Mouse (Mus musculus): ENCODE data around the gene Gm10053. TPM values are rescaled to one million over a fixed set of nuclear protein-coding genes. Genes with fewer than 3 reads are reported as not detected.

Gm10053 gene
- polyA plus RNA-seq, 1 experiment from 2014 or later, result 132 TPM

DNA sequence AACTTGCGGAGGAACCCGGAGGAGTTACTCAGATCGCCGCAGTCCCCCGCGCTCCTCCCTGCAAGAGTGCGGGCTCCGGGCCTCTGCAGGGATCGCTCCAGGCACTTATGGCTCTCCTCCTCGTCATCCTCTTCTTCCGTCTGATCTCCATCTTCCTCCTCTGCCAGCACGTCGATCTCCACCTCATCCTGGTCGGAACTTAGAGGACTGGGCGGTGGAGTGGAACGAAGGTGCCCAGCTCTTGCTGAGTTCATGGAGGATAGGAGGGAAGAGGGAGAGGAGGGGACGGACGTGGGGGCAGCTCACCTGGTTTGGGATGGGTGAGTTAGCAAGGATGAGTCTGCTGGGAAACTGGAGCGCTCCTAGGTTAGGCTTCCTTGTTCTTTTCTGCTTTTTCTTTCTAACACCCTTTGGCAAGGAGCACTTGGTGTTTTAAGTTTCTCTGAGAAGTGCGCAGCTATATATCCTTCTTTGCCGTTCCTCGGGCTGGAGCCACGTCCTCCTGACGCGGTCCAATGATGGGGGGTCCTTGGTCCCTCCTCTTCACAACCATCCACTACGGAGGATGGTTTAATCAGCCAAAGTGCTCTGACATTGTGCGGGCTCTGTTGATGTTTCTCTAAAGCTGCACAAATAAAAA, 25.2 kb downstream of the Gm10053 start, which contains the start of gene Foxd4:
Gene Foxd4, minus strand, starts transcription at position 617 of the 640 bp plus-strand sequence.
- ATAC-seq (ENCODE audit: insufficient read depth), result no peak
- H3K4me1 ChIP-seq (replicated peaks), result no peaks in the 10 kb centered on the region
- H3K9me3 ChIP-seq (replicated peaks), result no peaks in the 10 kb centered on the region
- WGBS (ENCODE audit: insufficient replicate concordance), result 1% methylated on average over 27 of the region's 27 CpGs
- H3K27me3 ChIP-seq, result peaks cover 92% of the 10 kb centered on the region
- peak within 1 kb of the TSS; percentile 48 for H3K4me2 ChIP-seq
- H3K4me3 ChIP-seq (replicated peaks), result peak within 1 kb of the TSS; percentile 20
- H3K27ac ChIP-seq (replicated peaks), result no peak within 1 kb of the TSS
- H3K36me3 ChIP-seq (replicated peaks), result no peaks in the 10 kb centered on the region
- no peak within 1 kb of the TSS for H3K9ac ChIP-seq

DNA sequence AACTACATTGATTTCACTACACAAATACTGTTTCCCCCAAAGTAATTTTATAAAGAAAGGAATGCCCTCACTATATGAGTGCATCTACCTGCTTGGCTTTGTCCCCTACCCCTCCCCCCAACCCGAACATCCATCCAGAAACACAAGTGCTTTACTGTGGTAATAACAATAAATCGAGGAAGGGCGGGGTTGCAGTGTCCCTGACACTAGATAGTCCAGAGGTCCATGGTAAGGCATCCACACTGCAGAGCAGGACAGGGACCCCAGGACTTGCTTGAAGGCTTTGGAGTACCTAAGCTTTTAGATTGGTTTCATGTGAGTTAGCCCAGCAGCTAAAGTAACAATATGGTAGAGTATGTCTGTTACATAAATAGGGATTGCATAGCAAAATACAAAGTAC, 26.2 kb downstream of the Gm10053 start:
- Histone ChIP-seq H3K4me2 (no peak overlapping the region), H3K9me3 (replicated peaks) (no peaks in the 10 kb centered on the region), H3K4me3 (replicated peaks) (no peak overlapping the region), H3K4me1 (replicated peaks) (no peaks in the 10 kb centered on the region), H3K36me3 (replicated peaks) (no peaks in the 10 kb centered on the region), H3K9ac (no peak overlapping the region), H3K27me3 (peaks cover 83% of the 10 kb centered on the region), H3K27ac (replicated peaks) (no peak overlapping the region)
- no peak for ATAC-seq (ENCODE audit: insufficient read depth)
- 8% methylated on average over 3 of the region's 3 CpGs for WGBS (ENCODE audit: insufficient replicate concordance)

DNA sequence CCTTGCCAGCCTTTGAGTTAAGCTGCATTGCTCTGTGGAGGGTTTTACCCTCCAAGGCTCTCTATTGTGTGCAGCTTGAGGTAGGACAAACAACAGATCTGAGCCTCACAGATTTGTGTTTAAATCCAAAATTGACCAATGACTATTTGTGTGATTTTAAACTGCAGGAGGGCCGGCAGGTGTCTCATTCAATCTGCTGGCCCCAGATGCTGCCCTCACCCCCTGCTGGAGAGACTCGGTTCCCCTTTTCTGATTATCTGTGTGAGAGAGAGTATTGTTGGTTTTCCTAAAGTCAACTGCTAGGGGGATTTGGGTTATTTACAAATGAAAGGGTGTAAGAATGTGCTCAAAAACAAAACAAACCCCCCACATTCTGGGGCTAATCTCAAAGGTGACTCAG, 26.8 kb downstream of the Gm10053 start:
- Histone ChIP-seq H3K27ac (replicated peaks) (no peak overlapping the region), H3K36me3 (replicated peaks) (no peaks in the 10 kb centered on the region), H3K27me3 (peaks cover 82% of the 10 kb centered on the region), H3K9ac (no peak overlapping the region), H3K4me1 (replicated peaks) (no peaks in the 10 kb centered on the region), H3K4me3 (replicated peaks) (no peak overlapping the region), H3K9me3 (replicated peaks) (no peaks in the 10 kb centered on the region), H3K4me2 (no peak overlapping the region)
- WGBS (ENCODE audit: insufficient replicate concordance), result 0% methylated on average over 2 of the region's 2 CpGs
- no peak for ATAC-seq (ENCODE audit: insufficient read depth)

DNA sequence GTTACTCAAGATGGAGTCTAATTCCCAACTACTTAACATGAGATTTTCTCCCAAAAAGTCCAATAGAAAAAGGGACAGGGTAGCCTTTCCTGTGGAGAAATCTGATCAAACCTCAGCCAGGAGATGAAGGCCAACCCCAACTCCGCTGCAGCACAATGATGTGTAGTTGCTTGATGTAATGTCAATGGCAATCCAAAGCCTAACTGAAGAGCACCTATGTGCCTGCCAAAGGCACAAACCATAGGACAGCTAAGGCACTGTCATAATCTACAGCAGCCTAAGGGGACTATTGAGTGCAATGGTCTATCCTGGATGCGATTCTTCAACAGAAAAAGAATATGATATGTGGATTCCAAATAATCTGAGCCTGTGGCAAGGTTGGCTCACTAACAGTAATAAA, 27.3 kb downstream of the Gm10053 start:
- peaks cover 76% of the 10 kb centered on the region for H3K27me3 ChIP-seq
- H3K4me3 ChIP-seq (replicated peaks), result no peak overlapping the region
- no peaks in the 10 kb centered on the region for H3K36me3 ChIP-seq (replicated peaks)
- H3K27ac ChIP-seq (replicated peaks), result no peak overlapping the region
- ATAC-seq (ENCODE audit: insufficient read depth), result no peak
- H3K9ac ChIP-seq, result no peak overlapping the region
- no peaks in the 10 kb centered on the region for H3K9me3 ChIP-seq (replicated peaks)
- H3K4me2 ChIP-seq, result no peak overlapping the region
- no peaks in the 10 kb centered on the region for H3K4me1 ChIP-seq (replicated peaks)
- WGBS (ENCODE audit: insufficient replicate concordance), result 34% methylated on average over 2 of the region's 2 CpGs

DNA sequence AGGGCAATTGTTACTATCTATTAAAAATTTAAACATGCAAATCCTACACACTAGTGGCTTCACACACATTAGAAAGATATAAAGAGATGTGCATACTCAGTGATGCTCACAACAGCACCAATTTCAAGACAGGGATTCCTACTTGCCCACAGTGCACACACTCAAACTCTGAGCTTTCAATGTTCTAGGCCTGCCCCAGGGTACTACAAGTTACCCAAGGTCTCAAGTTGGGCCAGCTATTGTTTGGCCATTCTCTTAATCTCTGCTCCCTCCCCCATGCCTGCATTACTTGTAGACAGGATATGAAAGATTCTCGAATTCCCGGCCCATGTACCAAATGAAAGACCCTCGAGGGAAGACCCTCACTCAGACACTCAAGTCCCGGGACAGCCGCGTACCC, 32.2 kb downstream of the Gm10053 start:
- Histone ChIP-seq H3K4me3 (replicated peaks) (no peak overlapping the region), H3K9ac (no peak overlapping the region), H3K36me3 (replicated peaks) (no peaks in the 10 kb centered on the region), H3K9me3 (replicated peaks) (no peaks in the 10 kb centered on the region), H3K4me1 (replicated peaks) (no peaks in the 10 kb centered on the region), H3K27me3 (peaks cover 28% of the 10 kb centered on the region), H3K27ac (replicated peaks) (no peak overlapping the region), H3K4me2 (no peak overlapping the region)
- no peak for ATAC-seq (ENCODE audit: insufficient read depth)
- WGBS (ENCODE audit: insufficient replicate concordance), result 62% methylated on average over 6 of the region's 6 CpGs

DNA sequence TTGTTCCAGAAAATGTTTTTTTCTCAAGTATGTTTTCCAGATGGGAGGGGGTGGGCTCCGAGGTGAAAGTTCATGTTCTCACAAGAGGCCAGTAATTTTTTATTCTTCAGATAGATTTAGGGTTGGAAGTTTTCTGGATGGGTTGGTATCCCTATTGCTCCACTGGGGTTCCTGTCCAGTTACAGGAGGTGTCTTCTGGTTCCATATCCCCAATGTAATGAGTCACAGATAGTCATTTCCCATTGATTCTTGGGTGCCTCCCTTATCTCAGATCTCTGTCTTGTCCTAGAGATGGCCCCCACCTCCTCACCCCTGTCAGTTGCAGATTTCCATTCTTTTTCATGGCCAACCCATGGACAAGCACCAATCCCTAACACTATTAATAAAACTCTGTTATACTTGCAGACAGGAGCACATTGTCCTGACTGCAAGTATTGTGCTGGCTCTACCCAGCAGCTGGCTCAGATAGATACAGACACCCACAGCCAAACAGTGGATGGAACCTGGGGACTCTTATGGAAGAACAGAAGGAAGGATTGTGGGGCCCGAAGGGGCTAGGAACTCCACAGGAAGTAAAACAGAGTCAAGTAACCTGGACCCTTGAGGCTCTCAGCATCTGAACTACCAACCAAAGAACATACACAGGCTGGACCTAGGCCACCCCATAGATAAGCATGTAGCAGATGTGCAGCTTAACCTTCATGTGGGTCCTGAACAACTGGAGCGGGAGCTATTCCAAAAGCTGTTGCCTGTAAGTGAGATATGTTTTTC, 33.1 kb downstream of the Gm10053 start:
- Histone ChIP-seq H3K9me3 (replicated peaks) (no peaks in the 10 kb centered on the region), H3K4me2 (no peak overlapping the region), H3K27ac (replicated peaks) (no peak overlapping the region), H3K4me3 (replicated peaks) (no peak overlapping the region), H3K36me3 (replicated peaks) (no peaks in the 10 kb centered on the region), H3K27me3 (peaks cover 19% of the 10 kb centered on the region), H3K9ac (no peak overlapping the region), H3K4me1 (replicated peaks) (no peaks in the 10 kb centered on the region)
- ATAC-seq (ENCODE audit: insufficient read depth), result no peak
- WGBS (ENCODE audit: insufficient replicate concordance), result 68% methylated on average over 3 of the region's 3 CpGs

DNA sequence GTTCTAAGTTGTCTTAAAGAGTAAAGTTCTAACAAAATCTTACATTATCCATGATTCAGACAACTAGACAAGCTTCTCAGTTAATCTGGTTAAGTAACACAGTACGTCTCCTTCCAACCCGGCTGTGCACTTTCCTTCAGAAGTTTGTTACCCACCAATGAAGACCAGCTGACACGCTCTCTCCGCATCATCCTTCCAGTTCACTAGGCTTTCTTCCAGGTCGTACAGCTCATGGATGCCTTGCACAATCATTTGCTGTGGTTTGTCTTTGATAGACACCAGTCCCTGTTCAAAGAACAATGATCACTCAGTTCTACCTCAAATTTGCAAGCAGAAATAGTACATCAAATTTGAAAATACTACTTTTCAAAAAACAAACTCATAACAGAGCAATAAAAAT, 45.4 kb downstream of the Gm10053 start:
- no peak overlapping the region for H3K4me3 ChIP-seq (replicated peaks)
- peaks cover 24% of the 10 kb centered on the region for H3K36me3 ChIP-seq (replicated peaks)
- H3K9me3 ChIP-seq (replicated peaks), result no peaks in the 10 kb centered on the region
- no peaks in the 10 kb centered on the region for H3K27me3 ChIP-seq
- H3K9ac ChIP-seq, result no peak overlapping the region
- no peaks in the 10 kb centered on the region for H3K4me1 ChIP-seq (replicated peaks)
- 79% methylated on average over 5 of the region's 5 CpGs for WGBS (ENCODE audit: insufficient replicate concordance)
- no peak for ATAC-seq (ENCODE audit: insufficient read depth)
- H3K27ac ChIP-seq (replicated peaks), result no peak overlapping the region
- no peak overlapping the region for H3K4me2 ChIP-seq

Other genes starting within 250 kb of the Gm10053 start
- gene Tmem252, start 201.7 kb upstream of the Gm10053 start, polyA plus RNA-seq (2015; fragmentation: Nextera tagmentation; extraction: Ambion mirVana), result 0.14 TPM in 2 replicates
- 0.03 and 0.07 TPM in 2 replicates for gene Pgm5, start 13.8 kb upstream of the Gm10053 start, polyA plus RNA-seq (2015; fragmentation: Nextera tagmentation; extraction: Ambion mirVana)
- gene Foxd4, start 25.5 kb downstream of the Gm10053 start, polyA plus RNA-seq (2015; fragmentation: Nextera tagmentation; extraction: Ambion mirVana), result 0.06 TPM in 1 of 2 replicates, not detected in the other
- 7.7 and 8.1 TPM in 2 replicates for gene Cbwd1, start 85.9 kb downstream of the Gm10053 start, polyA plus RNA-seq (2015; fragmentation: Nextera tagmentation; extraction: Ambion mirVana)
- 8.5 and 8.8 TPM in 2 replicates for gene Dock8, start 123.8 kb downstream of the Gm10053 start, polyA plus RNA-seq (2015; fragmentation: Nextera tagmentation; extraction: Ambion mirVana)

Measured in liver, embryonic 15.5 days (tissue).